Mouse (Mus musculus): ENCODE data around the gene Akap7.

GRCm38 (mm10) chr10:25157339-25157738 is 150.3 kb downstream of the Akap7 start:
- TF ChIP-seq CTCF (IDR thresholded peaks at IDR 0.05; ENCODE audit: control insufficient read depth, insufficient read depth, low read length) = no peak
- TF ChIP-seq POLR2A (IDR thresholded peaks at IDR 0.05; ENCODE audit: borderline replicate concordance, control insufficient read depth, low read depth, low read length) = no peak
